Mouse (Mus musculus): ENCODE measurements around the gene Sdhc. TPM values are rescaled to one million over a fixed set of nuclear protein-coding genes. Genes with fewer than 3 reads are reported as not detected.

The Sdhc gene
- polyA plus RNA-seq, 1 experiment from 2014 or later: 297 TPM

GRCm38 (mm10) chr1:171122932-171123331, 27.5 kb downstream of the Sdhc start:
- no peak overlapping the region for H3K4me3 ChIP-seq
- 30% methylated on average over 7 of the region's 7 CpGs for WGBS
- no peak overlapping the region for H3K4me2 ChIP-seq
- H3K9ac ChIP-seq: no peak overlapping the region
- no peaks in the 10 kb centered on the region for H3K27me3 ChIP-seq
- H3K4me1 ChIP-seq (replicated peaks): no peaks in the 10 kb centered on the region; the same call in 1 of the 2 replicates
- no peak overlapping the region for H3K27ac ChIP-seq (replicated peaks)
- no peak for ATAC-seq (ENCODE audit: low FRiP score, low read depth)
- H3K9me3 ChIP-seq: no peaks in the 10 kb centered on the region
- 0 out of 2 replicates have a peak, but pooled peaks cover 2% of the 10 kb centered on the region for H3K36me3 ChIP-seq

DNA sequence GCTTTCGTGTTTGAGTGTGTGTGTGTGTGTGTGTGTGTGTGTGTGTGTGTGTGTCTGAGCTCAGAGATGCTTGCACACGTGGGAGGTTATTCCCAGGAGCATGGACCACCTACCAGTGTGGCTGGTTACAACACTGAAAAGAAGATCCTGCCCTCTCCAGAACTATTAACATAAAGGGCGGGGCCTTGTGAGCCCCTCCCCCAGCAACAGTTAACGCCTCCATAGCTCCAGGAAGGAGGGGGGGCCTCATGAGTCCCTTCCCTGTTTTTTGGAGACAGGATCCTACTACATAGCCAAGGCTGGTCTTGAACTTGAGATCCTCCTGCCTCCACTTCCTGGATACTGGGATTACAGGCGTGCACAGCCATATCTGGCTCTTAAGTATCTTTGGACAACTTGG, 28.6 kb downstream of the Sdhc start:
- Histone ChIP-seq H3K4me3 (no peak overlapping the region), H3K27me3 (no peaks in the 10 kb centered on the region), H3K36me3 (0 out of 2 replicates have a peak, but pooled peaks cover 2% of the 10 kb centered on the region), H3K27ac (replicated peaks) (no peak overlapping the region), H3K9ac (no peak overlapping the region), H3K4me1 (replicated peaks) (no peaks in the 10 kb centered on the region; the same call in 1 of the 2 replicates), H3K4me2 (no peak overlapping the region), H3K9me3 (no peaks in the 10 kb centered on the region)
- 45% methylated on average over 5 of the region's 5 CpGs for WGBS
- no peak for ATAC-seq (ENCODE audit: low FRiP score, low read depth)

GRCm38 (mm10) chr1:171120893-171121292, 29.5 kb downstream of the Sdhc start:
- H3K9ac ChIP-seq: no peak overlapping the region
- no peaks in the 10 kb centered on the region; the same call in 1 of the 2 replicates for H3K4me1 ChIP-seq (replicated peaks)
- H3K4me2 ChIP-seq: no peak overlapping the region
- no peak overlapping the region for H3K27ac ChIP-seq (replicated peaks)
- ATAC-seq (ENCODE audit: low FRiP score, low read depth): no peak
- no peaks in the 10 kb centered on the region for H3K36me3 ChIP-seq
- H3K4me3 ChIP-seq: no peak overlapping the region
- no peaks in the 10 kb centered on the region for H3K9me3 ChIP-seq
- WGBS: 62% methylated on average over 3 of the region's 3 CpGs
- no peaks in the 10 kb centered on the region for H3K27me3 ChIP-seq

GRCm38 (mm10) chr1:171119405-171119804, 31.0 kb downstream of the Sdhc start:
- no peak overlapping the region for H3K9ac ChIP-seq
- no peak overlapping the region for H3K4me3 ChIP-seq
- H3K27me3 ChIP-seq: no peaks in the 10 kb centered on the region
- no peak overlapping the region for H3K4me2 ChIP-seq
- ATAC-seq (ENCODE audit: low FRiP score, low read depth): no peak
- no peak overlapping the region for H3K27ac ChIP-seq (replicated peaks)
- no peaks in the 10 kb centered on the region for H3K9me3 ChIP-seq
- H3K4me1 ChIP-seq (replicated peaks): no peaks in the 10 kb centered on the region; the same call in 1 of the 2 replicates
- 89% methylated on average over 14 of the region's 14 CpGs for WGBS
- no peaks in the 10 kb centered on the region for H3K36me3 ChIP-seq

DNA sequence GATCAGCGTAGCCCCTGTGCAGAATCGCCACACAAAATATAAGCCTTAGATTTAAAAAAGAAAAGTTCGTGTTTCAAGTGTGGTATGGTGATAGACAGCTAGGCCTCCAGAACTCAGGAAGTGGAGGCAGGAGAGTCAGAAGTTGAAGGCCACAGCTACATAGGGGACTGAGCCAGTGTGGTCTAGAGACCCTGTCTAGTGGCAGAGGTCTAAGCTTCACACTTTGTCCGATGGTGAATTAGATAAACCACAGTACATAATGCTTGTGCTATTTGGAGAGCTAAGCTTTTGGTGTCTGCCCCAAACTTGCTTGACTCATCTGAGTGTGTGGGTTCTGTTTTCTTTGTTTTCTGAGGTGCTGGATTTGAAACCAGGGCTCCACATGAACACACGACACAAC, 31.4 kb downstream of the Sdhc start:
- WGBS: 86% methylated on average over 5 of the region's 5 CpGs
- H3K27me3 ChIP-seq: no peaks in the 10 kb centered on the region
- ATAC-seq (ENCODE audit: low FRiP score, low read depth): no peak

GRCm38 (mm10) chr1:171118269-171118684, 32.1 kb downstream of the Sdhc start:
- no peak overlapping the region for H3K4me2 ChIP-seq
- H3K4me3 ChIP-seq: no peak overlapping the region
- 13% methylated on average over 4 of the region's 4 CpGs for WGBS
- H3K9ac ChIP-seq: no peak overlapping the region
- ATAC-seq (ENCODE audit: low FRiP score, low read depth): peak; percentile 52; the same call in 1 of the 2 replicates
- no peaks in the 10 kb centered on the region for H3K9me3 ChIP-seq
- no peaks in the 10 kb centered on the region for H3K27me3 ChIP-seq
- 0 out of 2 replicates have a peak overlapping the region, but pooled peaks have one; percentile 8 for H3K27ac ChIP-seq (replicated peaks)
- H3K36me3 ChIP-seq: no peaks in the 10 kb centered on the region
- H3K4me1 ChIP-seq (replicated peaks): peaks cover 8% of the 10 kb centered on the region

More for the DNA sequence above, 31.4 kb downstream of the Sdhc start:
- H3K4me2 ChIP-seq: no peak overlapping the region
- H3K36me3 ChIP-seq: no peaks in the 10 kb centered on the region
- H3K4me1 ChIP-seq (replicated peaks): peaks cover 1% of the 10 kb centered on the region
- no peak overlapping the region for H3K27ac ChIP-seq (replicated peaks)
- H3K4me3 ChIP-seq: no peak overlapping the region
- H3K9ac ChIP-seq: no peak overlapping the region
- no peaks in the 10 kb centered on the region for H3K9me3 ChIP-seq

DNA sequence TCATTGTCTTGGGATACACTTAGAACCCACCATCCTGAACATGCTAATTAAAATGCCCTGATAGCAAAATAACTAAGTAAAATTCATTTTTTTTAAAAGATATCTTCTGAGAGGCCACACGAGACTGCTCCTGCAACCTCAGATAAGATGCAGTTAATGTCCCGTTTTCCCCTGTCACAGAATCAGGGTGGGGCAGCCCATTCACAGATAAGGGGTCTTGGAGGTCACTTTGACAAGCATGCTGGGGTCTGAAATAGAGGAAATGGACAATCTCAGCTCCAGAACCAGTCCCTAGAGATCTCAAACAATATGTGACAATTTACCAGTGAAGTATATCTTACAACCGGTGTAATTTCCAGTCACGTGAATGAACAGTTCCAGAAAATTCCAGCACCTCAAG, 34.1 kb downstream of the Sdhc start:
- Histone ChIP-seq H3K4me1 (replicated peaks) (peaks cover 24% of the 10 kb centered on the region), H3K9ac (no peak overlapping the region), H3K27ac (replicated peaks) (no peak overlapping the region), H3K36me3 (no peaks in the 10 kb centered on the region), H3K4me2 (no peak overlapping the region), H3K4me3 (no peak overlapping the region), H3K27me3 (no peaks in the 10 kb centered on the region), H3K9me3 (no peaks in the 10 kb centered on the region)
- WGBS: 75% methylated on average over 4 of the region's 4 CpGs
- ATAC-seq (ENCODE audit: low FRiP score, low read depth): no peak

GRCm38 (mm10) chr1:171113873-171114299, 36.5 kb downstream of the Sdhc start, which contains the start of gene Cfap126:
Gene Cfap126 (plus strand): TSS chr1:171113918.
- H3K27me3 ChIP-seq: no peaks in the 10 kb centered on the region
- no peaks in the 10 kb centered on the region for H3K9me3 ChIP-seq
- H3K27ac ChIP-seq (replicated peaks): peak within 1 kb of the TSS; percentile 62
- peak within 1 kb of the TSS; percentile 49 for H3K4me3 ChIP-seq
- no peak for ATAC-seq (ENCODE audit: low FRiP score, low read depth)
- H3K36me3 ChIP-seq: no peaks in the 10 kb centered on the region
- WGBS: under 1% methylated on average over 24 of the region's 24 CpGs
- peaks cover 36% of the 10 kb centered on the region for H3K4me1 ChIP-seq (replicated peaks)
- H3K4me2 ChIP-seq: peak within 1 kb of the TSS; percentile 85
- H3K9ac ChIP-seq: peak within 1 kb of the TSS; percentile 52

DNA sequence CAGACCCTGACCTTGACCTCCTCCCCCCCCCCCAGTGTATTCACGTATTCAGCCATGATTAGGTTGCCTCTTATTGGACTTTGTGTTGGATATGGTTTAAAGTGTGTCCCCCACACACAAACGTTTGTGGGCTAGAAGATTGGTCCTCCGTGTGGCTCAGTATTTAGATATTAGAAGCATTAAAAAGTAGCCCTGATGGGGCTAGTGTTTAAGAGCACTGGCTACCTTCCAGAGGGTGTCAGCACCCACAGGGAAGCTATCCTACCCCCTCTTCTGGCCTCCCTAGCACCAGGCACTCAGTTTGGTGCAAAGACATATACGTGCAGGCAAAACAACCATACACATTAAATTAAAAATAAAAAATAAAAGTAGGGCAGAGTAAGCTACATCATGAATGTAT, 37.4 kb downstream of the Sdhc start:
- 89% methylated on average over 4 of the region's 4 CpGs for WGBS
- Histone ChIP-seq H3K27me3 (no peaks in the 10 kb centered on the region), H3K9me3 (no peaks in the 10 kb centered on the region), H3K36me3 (no peaks in the 10 kb centered on the region), H3K4me1 (replicated peaks) (peaks cover 36% of the 10 kb centered on the region), H3K4me3 (no peak overlapping the region), H3K9ac (no peak overlapping the region), H3K27ac (replicated peaks) (no peak overlapping the region), H3K4me2 (no peak overlapping the region)
- ATAC-seq (ENCODE audit: low FRiP score, low read depth): no peak

GRCm38 (mm10) chr1:171111781-171112575, 38.4 kb downstream of the Sdhc start:
- H3K4me1 ChIP-seq (replicated peaks): peaks cover 36% of the 10 kb centered on the region
- no peaks in the 10 kb centered on the region for H3K9me3 ChIP-seq
- 2% methylated on average over 15 of the region's 15 CpGs for WGBS
- H3K27me3 ChIP-seq: no peaks in the 10 kb centered on the region
- no peaks in the 10 kb centered on the region for H3K36me3 ChIP-seq
- H3K4me2 ChIP-seq: peak overlapping the region; percentile 70
- H3K9ac ChIP-seq: peak overlapping the region; percentile 41
- peak overlapping the region; percentile 61 for H3K4me3 ChIP-seq
- no peak for ATAC-seq (ENCODE audit: low FRiP score, low read depth)
- peak overlapping the region; percentile 69 for H3K27ac ChIP-seq (replicated peaks)

DNA sequence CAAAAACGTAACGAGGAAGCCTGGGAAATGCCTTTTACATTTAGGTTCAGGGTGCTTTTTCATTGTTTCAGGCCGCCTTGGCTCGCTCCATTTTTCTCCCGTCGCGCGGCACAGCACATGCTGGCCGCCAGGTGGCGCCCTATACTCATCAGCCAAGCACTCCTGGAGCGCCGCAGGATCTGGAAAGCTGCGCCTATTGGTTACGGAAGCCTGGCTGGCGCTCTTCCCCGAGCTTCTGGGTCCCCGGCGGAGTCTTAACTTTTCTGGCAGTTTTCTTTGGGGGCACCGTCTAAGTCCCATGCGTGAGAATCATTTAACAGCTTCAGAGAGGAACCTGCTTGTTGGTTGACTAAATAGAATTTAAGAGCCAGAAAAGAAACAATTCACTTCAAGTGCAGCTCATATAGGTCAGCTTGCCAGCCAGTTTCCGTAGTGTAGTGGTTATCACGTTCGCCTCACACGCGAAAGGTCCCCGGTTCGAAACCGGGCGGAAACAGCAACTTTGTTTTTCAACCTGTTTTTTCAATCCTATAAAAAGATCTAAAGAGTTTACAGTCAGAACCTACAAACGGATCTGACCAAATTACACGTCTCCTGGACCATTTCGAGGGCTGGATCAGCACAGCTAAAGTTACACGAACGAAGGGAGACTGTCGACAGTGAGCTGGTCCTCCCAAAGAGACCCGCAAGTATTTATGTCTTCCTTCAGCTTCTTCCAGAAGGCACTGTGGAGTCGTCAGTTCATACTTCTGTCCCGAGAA, 39.2 kb downstream of the Sdhc start:
- H3K4me3 ChIP-seq: peak overlapping the region; percentile 61
- no peaks in the 10 kb centered on the region for H3K9me3 ChIP-seq
- ATAC-seq (ENCODE audit: low FRiP score, low read depth): peak; percentile 92
- H3K4me1 ChIP-seq (replicated peaks): peaks cover 36% of the 10 kb centered on the region
- H3K27ac ChIP-seq (replicated peaks): peak overlapping the region; percentile 77
- no peaks in the 10 kb centered on the region for H3K36me3 ChIP-seq
- 0% methylated on average over 38 of the region's 38 CpGs for WGBS
- peak overlapping the region; percentile 70 for H3K4me2 ChIP-seq
- no peaks in the 10 kb centered on the region for H3K27me3 ChIP-seq
- H3K9ac ChIP-seq: peak overlapping the region; percentile 46

DNA sequence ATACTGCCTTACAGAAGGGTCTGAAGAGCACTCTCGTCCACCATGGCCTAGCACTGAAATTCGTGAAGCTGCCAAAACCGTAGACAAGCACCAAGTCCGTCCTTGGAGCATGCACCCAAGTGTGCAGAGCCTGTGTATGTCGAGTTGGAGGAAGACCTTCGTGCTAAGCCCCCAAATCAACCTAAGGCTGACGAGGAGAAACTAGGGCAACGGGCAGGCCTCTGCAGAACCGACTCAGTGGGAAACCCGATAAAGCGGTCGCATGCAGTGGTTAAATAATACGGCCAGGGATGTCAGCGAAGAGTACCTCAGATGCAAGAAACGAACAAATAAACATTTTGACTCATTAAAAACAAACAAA, 39.8 kb downstream of the Sdhc start:
- 7% methylated on average over 15 of the region's 15 CpGs for WGBS
- Histone ChIP-seq H3K4me3 (peak overlapping the region; percentile 61), H3K27ac (replicated peaks) (peak overlapping the region; percentile 77), H3K9ac (peak overlapping the region; percentile 33), H3K4me2 (peak overlapping the region; percentile 70), H3K4me1 (replicated peaks) (peaks cover 36% of the 10 kb centered on the region), H3K9me3 (no peaks in the 10 kb centered on the region), H3K36me3 (no peaks in the 10 kb centered on the region), H3K27me3 (no peaks in the 10 kb centered on the region)
- ATAC-seq (ENCODE audit: low FRiP score, low read depth): peak; percentile 71
